Comparison of ENCODE assay signal across 8 mouse cellular contexts in genomic region chr13:99092279-99092930, GRCm38 (mm10).
A peak's percentile ranks its signal among the peaks of the same experiment; 100 is the strongest.
DNase-seq lines count a peak whose midpoint lies in the region; ATAC-seq and TF ChIP-seq lines count a peak whose summit lies in the region.

No protein-coding gene starts in this region.

- ATAC-seq in midbrain, embryonic 11.5 days (ENCODE audit: low FRiP score), result 0 out of 2 replicates have a peak, but pooled peaks have one; percentile 24
- no peak; the same call in 1 of the 2 replicates for ATAC-seq in midbrain, embryonic 15.5 days (replicated peaks)
- ATAC-seq in heart, embryonic 11.5 days (replicated peaks; ENCODE audit: insufficient number of reproducible peaks, low FRiP score, low TSS enrichment), result no peak
- peak; percentile 82 for ATAC-seq in kidney, postnatal 0 days (replicated peaks; ENCODE audit: low FRiP score, low read depth)

- no peak overlapping the region for H3K4me2 ChIP-seq in midbrain, embryonic 11.5 days
- H3K4me2 ChIP-seq in midbrain, embryonic 15.5 days, result no peak overlapping the region
- peak overlapping the region; percentile 34 for H3K4me2 ChIP-seq in heart, embryonic 11.5 days
- no peak overlapping the region for H3K4me2 ChIP-seq in kidney, postnatal 0 days (ENCODE audit: low read length)

- no peak for TF ChIP-seq CTCF in kidney, postnatal 0 days (IDR thresholded peaks at IDR 0.05; ENCODE audit: low read depth)

- H3K27me3 ChIP-seq in midbrain, embryonic 11.5 days (ENCODE audit: control insufficient read depth, insufficient read depth, low read length), result no peaks in the 10 kb centered on the region
- no peaks in the 10 kb centered on the region for H3K27me3 ChIP-seq in midbrain, embryonic 15.5 days (replicated peaks)
- no peaks in the 10 kb centered on the region for H3K27me3 ChIP-seq in heart, embryonic 11.5 days (ENCODE audit: control insufficient read depth, insufficient read depth, low read length)
- H3K27me3 ChIP-seq in kidney, postnatal 0 days (ENCODE audit: insufficient read depth, low read length), result no peaks in the 10 kb centered on the region

- no peaks in the 10 kb centered on the region for H3K9me3 ChIP-seq in midbrain, embryonic 11.5 days (ENCODE audit: control insufficient read depth, low read length)
- no peaks in the 10 kb centered on the region for H3K9me3 ChIP-seq in midbrain, embryonic 15.5 days
- no peaks in the 10 kb centered on the region for H3K9me3 ChIP-seq in heart, embryonic 11.5 days (replicated peaks; ENCODE audit: control insufficient read depth, low read length)
- H3K9me3 ChIP-seq in kidney, postnatal 0 days (replicated peaks; ENCODE audit: low read length), result no peaks in the 10 kb centered on the region

- H3K27ac ChIP-seq in midbrain, embryonic 11.5 days (ENCODE audit: low read depth, low read length), result no peak overlapping the region
- no peak overlapping the region for H3K27ac ChIP-seq in midbrain, embryonic 15.5 days
- no peak overlapping the region for H3K27ac ChIP-seq in heart, embryonic 11.5 days (ENCODE audit: low read depth, low read length)
- H3K27ac ChIP-seq in kidney, postnatal 0 days, result peak overlapping the region; percentile 61

- DNase-seq in midbrain, embryonic 11.5 days (ENCODE audit: low spot score, missing footprints), result peak; percentile 92
- DNase-seq in kidney, postnatal 0 days (ENCODE audit: low spot score), result peak; percentile 81
- peak; percentile 32 for DNase-seq in neural tube, embryonic 10.5 days (ENCODE audit: extremely low spot score, low spot score)
- no peak for DNase-seq in natural killer cell, adult 2 months (ENCODE audit: low spot score in 2 of 2)
- DNase-seq in cerebellum, adult 11-12 months, result no peak
- DNase-seq in cerebellum, postnatal 4 days (ENCODE audit: low spot score in 2 of 2), result no peak

- H3K36me3 ChIP-seq in midbrain, embryonic 11.5 days (ENCODE audit: control insufficient read depth, insufficient read depth, low read length), result no peaks in the 10 kb centered on the region
- H3K36me3 ChIP-seq in midbrain, embryonic 15.5 days (replicated peaks), result no peaks in the 10 kb centered on the region
- no peaks in the 10 kb centered on the region for H3K36me3 ChIP-seq in heart, embryonic 11.5 days (ENCODE audit: control insufficient read depth, insufficient read depth, low read length)
- no peaks in the 10 kb centered on the region for H3K36me3 ChIP-seq in kidney, postnatal 0 days (ENCODE audit: insufficient read depth, low read length)

- 27% methylated on average over 14 of the region's 14 CpGs for WGBS in midbrain, embryonic 11.5 days
- 25% methylated on average over 14 of the region's 14 CpGs for WGBS in midbrain, embryonic 15.5 days
- WGBS in heart, embryonic 11.5 days (ENCODE audit: insufficient replicate concordance), result 29% methylated on average over 14 of the region's 14 CpGs
- 31% methylated on average over 14 of the region's 14 CpGs for WGBS in kidney, postnatal 0 days

- H3K9ac ChIP-seq in midbrain, embryonic 11.5 days (ENCODE audit: low read length), result no peak overlapping the region
- no peak overlapping the region for H3K9ac ChIP-seq in midbrain, embryonic 15.5 days
- H3K9ac ChIP-seq in heart, embryonic 11.5 days (ENCODE audit: low read depth, low read length), result peak overlapping the region; percentile 43; the same call in 1 of the 2 replicates
- H3K9ac ChIP-seq in kidney, postnatal 0 days (ENCODE audit: low read depth, low read length), result no peak overlapping the region

- no peak overlapping the region for H3K4me3 ChIP-seq in midbrain, embryonic 11.5 days (ENCODE audit: low read depth, low read length)
- no peak overlapping the region for H3K4me3 ChIP-seq in midbrain, embryonic 15.5 days
- H3K4me3 ChIP-seq in heart, embryonic 11.5 days (ENCODE audit: low read depth, low read length), result no peak overlapping the region
- no peak overlapping the region for H3K4me3 ChIP-seq in kidney, postnatal 0 days (replicated peaks; ENCODE audit: low read depth, low read length)

- peaks cover 4% of the 10 kb centered on the region for H3K4me1 ChIP-seq in midbrain, embryonic 11.5 days (ENCODE audit: control insufficient read depth, insufficient read depth, low read length)
- peaks cover 21% of the 10 kb centered on the region for H3K4me1 ChIP-seq in midbrain, embryonic 15.5 days
- H3K4me1 ChIP-seq in heart, embryonic 11.5 days (ENCODE audit: control insufficient read depth, insufficient read depth, low read length), result peaks cover 12% of the 10 kb centered on the region; the same call in 1 of the 2 replicates
- H3K4me1 ChIP-seq in kidney, postnatal 0 days (replicated peaks; ENCODE audit: insufficient read depth, low read length), result no peaks in the 10 kb centered on the region

Comparison
In these comparisons a context has a peak if more than half of its experiments do, and no peak if none do; other contexts are left out.
1. ATAC-seq: peak in midbrain, embryonic 11.5 days (single experiment) and kidney, postnatal 0 days (single experiment); none in midbrain, embryonic 15.5 days (single experiment) and heart, embryonic 11.5 days (single experiment).
2. DNase-seq: peak in midbrain, embryonic 11.5 days (single experiment), kidney, postnatal 0 days (single experiment) and neural tube, embryonic 10.5 days (single experiment); none in natural killer cell, adult 2 months (0 of 2), cerebellum, adult 11-12 months (single experiment) and cerebellum, postnatal 4 days (0 of 2).